Mouse (Mus musculus) hindbrain, embryonic 12.5 days (tissue): Measurements from ENCODE around the gene Cptp. TPM values are rescaled to one million over a fixed set of nuclear protein-coding genes. Genes with fewer than 3 reads are reported as not detected.

ENCODE experiments used
- ATAC-seq: fragments of 200-750 bp; cut with Nextera tagmentation; 2 replicates; pipeline ENCODE4 v1.8.0; 2017; ENCODE audit warnings: moderate TSS enrichment; ENCODE audit not compliant: low FRiP score
- H3K27ac ChIP-seq: fragments of 300-500 bp; sonication (generic); 2 replicates; pipeline ENCODE4 v1.5.1; 2016; ENCODE audit warnings: mild to moderate bottlenecking
- H3K27me3 ChIP-seq: fragments of 300-500 bp; sonication (generic); 2 replicates; pipeline ENCODE4 v1.6.1; 2016; ENCODE audit warnings: mild to moderate bottlenecking
- H3K36me3 ChIP-seq: fragments of 300-500 bp; sonication (generic); 2 replicates; pipeline ENCODE4 v1.6.1; 2016; ENCODE audit warnings: mild to moderate bottlenecking
- H3K4me1 ChIP-seq: fragments of 300-500 bp; sonication (generic); 2 replicates; pipeline ENCODE4 v1.6.1; 2016
- H3K4me2 ChIP-seq: fragments of 300-500 bp; sonication (generic); replicated peaks from 2 replicates; pipeline ENCODE4 v1.6.1; 2016; ENCODE audit warnings: mild to moderate bottlenecking
- H3K4me3 ChIP-seq: fragments of 300-500 bp; sonication (generic); 2 replicates; pipeline ENCODE4 v1.5.1; 2016; ENCODE audit warnings: mild to moderate bottlenecking
- H3K9ac ChIP-seq: fragments of 300-500 bp; sonication (generic); 2 replicates; pipeline ENCODE4 v1.6.1; 2016; ENCODE audit warnings: mild to moderate bottlenecking, moderate library complexity
- H3K9me3 ChIP-seq: fragments of 300-500 bp; sonication (generic); replicated peaks from 2 replicates; pipeline ENCODE4 v1.6.1; 2016; ENCODE audit warnings: mild to moderate bottlenecking
- WGBS: fragments of 180-500 bp; shearing (Covaris S2); methylation state at CpG from one replicate; pipeline ENCODE4 v1.1.7; 2016; 5-methylcytosine and 5-hydroxymethylcytosine counted together
- polyA plus RNA-seq: library from polyadenylated mRNA; unstranded; fragments of >200 nt; fragmentation: Nextera tagmentation; extraction: Ambion mirVana; gene quantifications from 2 replicates; pipeline ENCODE4 v1.2.1, GENCODE M21; 2016

Cptp gene
- polyA plus RNA-seq, 1 experiment from 2014 or later, result 18.5 TPM

DNA sequence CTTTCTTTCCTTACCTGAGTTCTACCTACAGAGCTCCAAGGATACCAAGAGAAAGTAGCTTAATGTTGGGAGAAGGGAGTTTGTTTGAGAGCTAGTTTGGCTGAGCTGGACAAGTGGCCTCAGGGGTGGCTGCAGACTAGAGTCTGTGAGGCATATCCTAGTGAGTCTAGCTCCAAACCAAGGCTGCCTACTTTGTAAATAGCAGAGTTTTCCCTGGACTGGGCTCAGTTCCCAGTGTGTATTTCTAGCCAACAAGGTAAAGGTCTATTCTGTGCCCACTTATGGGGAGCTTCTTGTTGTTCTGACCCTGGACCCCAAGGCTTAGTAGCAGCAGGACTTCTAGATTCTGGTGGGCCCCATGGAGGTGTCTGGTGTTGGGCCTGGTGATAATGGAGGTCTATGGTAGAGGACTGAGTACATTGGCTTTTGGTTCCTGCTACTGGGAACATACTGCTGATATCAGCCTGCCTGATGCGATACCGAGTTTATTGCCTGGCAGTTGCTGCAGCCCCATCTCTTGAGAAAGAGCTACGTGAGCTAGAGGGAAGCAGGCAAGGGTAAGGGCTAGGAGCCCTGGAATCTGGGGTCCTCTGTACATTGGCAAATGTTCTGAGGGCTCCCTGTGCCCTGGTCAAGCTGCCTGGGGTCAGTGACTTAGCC lies 19.3 kb downstream of the Cptp start:
- Histone ChIP-seq H3K4me2 (no peak overlapping the region), H3K36me3 (peaks cover 10% of the 10 kb centered on the region), H3K27ac (no peak overlapping the region), H3K4me1 (peaks cover 31% of the 10 kb centered on the region), H3K4me3 (no peak overlapping the region), H3K9me3 (no peaks in the 10 kb centered on the region), H3K9ac (no peak overlapping the region; the same call in 1 of the 2 replicates), H3K27me3 (no peaks in the 10 kb centered on the region)
- 94% methylated on average over 3 of the region's 3 CpGs for WGBS
- no peak for ATAC-seq

GRCm38 (mm10) chr4:155849391-155849790 lies 19.8 kb downstream of the Cptp start:
- no peaks in the 10 kb centered on the region for H3K27me3 ChIP-seq
- H3K27ac ChIP-seq, result no peak overlapping the region
- no peak overlapping the region; the same call in 1 of the 2 replicates for H3K9ac ChIP-seq
- no peak overlapping the region for H3K4me3 ChIP-seq
- H3K9me3 ChIP-seq, result no peaks in the 10 kb centered on the region
- H3K4me2 ChIP-seq, result peak overlapping the region; percentile 88; the same call in 1 of the 2 replicates
- 91% methylated on average over 2 of the region's 2 CpGs for WGBS
- peaks cover 31% of the 10 kb centered on the region for H3K4me1 ChIP-seq
- ATAC-seq, result no peak
- H3K36me3 ChIP-seq, result peaks cover 5% of the 10 kb centered on the region; the same call in 1 of the 2 replicates

GRCm38 (mm10) chr4:155848434-155849095 lies 20.7 kb downstream of the Cptp start:
- 60% methylated on average over 7 of the region's 7 CpGs for WGBS
- ATAC-seq, result no peak
- H3K27ac ChIP-seq, result no peak overlapping the region

DNA sequence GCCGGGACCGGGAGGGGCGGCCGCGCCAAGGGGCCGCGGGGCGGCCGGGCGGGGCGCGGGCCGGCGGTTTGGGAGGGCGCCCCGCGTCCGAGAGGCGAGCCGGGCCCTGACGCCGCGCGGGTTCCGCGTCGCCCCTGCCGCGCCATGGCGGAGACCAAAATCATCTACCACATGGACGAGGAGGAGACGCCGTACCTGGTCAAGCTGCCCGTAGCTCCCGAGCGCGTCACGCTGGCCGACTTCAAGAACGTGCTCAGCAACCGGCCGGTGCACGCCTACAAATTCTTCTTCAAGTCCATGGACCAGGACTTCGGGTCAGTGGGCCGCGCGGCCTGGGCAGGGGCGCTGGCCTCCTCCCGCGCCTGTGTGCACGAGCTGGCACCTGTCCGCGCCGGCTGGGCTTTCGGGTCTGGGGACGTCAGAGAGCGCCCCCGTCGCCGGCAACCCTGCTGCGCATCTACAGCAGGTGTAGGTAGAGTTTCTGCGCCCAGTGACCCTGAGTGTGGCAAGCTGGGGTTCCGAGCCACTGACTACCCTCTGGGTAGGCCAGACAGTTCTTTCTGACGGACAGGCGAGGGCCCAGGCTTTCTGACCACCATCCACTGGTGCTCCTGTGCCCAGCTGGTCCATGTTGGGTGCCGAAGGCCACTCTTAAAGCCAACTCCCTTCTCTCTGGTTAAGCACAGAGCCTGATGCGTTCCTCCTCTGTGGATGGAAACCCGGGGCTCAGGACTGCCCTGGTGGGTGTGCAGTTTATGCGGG lies 21.5 kb downstream of the Cptp start:
- 1% methylated on average over 64 of the region's 69 CpGs for WGBS
- peak overlapping the region; percentile 79; the same call in 1 of the 2 replicates for H3K27ac ChIP-seq
- H3K9ac ChIP-seq, result peak overlapping the region; percentile 94
- H3K9me3 ChIP-seq, result no peaks in the 10 kb centered on the region
- H3K4me2 ChIP-seq, result peak overlapping the region; percentile 88
- peaks cover 31% of the 10 kb centered on the region for H3K4me1 ChIP-seq
- no peaks in the 10 kb centered on the region for H3K27me3 ChIP-seq
- peak; percentile 65 for ATAC-seq
- peak overlapping the region; percentile 86 for H3K4me3 ChIP-seq
- 0 out of 2 replicates have a peak, but pooled peaks cover 2% of the 10 kb centered on the region for H3K36me3 ChIP-seq

More at GRCm38 (mm10) chr4:155848434-155849095, 20.7 kb downstream of the Cptp start:
- no peaks in the 10 kb centered on the region for H3K36me3 ChIP-seq
- no peaks in the 10 kb centered on the region for H3K27me3 ChIP-seq
- peak overlapping the region; percentile 88 for H3K4me2 ChIP-seq
- peak overlapping the region; percentile 86 for H3K4me3 ChIP-seq
- peak overlapping the region; percentile 94 for H3K9ac ChIP-seq
- no peaks in the 10 kb centered on the region for H3K9me3 ChIP-seq
- peaks cover 31% of the 10 kb centered on the region for H3K4me1 ChIP-seq

- H3K27ac ChIP-seq, result peak within 1 kb of the TSS; percentile 79
- 2% methylated on average over 58 of the region's 65 CpGs for WGBS
- peak within 1 kb of the TSS; percentile 94 for H3K9ac ChIP-seq
- peaks cover 31% of the 10 kb centered on the region for H3K4me1 ChIP-seq
- peaks cover 5% of the 10 kb centered on the region; the same call in 1 of the 2 replicates for H3K36me3 ChIP-seq
- H3K9me3 ChIP-seq, result no peaks in the 10 kb centered on the region
- H3K27me3 ChIP-seq, result 0 out of 2 replicates have a peak, but pooled peaks cover under 1% of the 10 kb centered on the region
- peak within 1 kb of the TSS; percentile 86 for H3K4me3 ChIP-seq
- peak within 1 kb of the TSS; percentile 88 for H3K4me2 ChIP-seq
- peak; percentile 90 for ATAC-seq
Observed at GRCm38 (mm10) chr4:155846871-155847578, 22.2 kb downstream of the Cptp start, which contains the start of gene Dvl1. TSS of gene Dvl1 (plus strand) at chr4:155847402.

DNA sequence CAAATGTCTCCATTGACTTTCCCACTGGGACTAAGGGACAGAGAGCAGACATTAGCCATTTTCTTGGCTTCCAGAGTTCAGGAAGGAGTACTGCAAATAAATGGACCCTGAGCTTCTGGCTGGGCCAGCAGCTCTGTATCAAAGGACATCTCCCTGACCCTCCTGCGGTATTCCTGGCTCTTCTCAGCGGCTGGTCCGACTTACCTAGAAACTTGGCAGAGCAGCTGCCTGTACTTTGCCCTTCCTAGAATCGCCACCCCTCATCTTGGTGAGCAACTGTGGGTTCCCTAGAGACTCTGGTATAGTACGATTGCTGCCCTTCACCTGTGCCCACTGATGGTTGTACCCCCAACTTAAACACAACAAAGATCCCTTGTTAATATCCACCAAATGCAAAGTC lies 26.0 kb downstream of the Cptp start:
- peaks cover 5% of the 10 kb centered on the region; the same call in 1 of the 2 replicates for H3K36me3 ChIP-seq
- no peaks in the 10 kb centered on the region for H3K9me3 ChIP-seq
- peaks cover 39% of the 10 kb centered on the region for H3K4me1 ChIP-seq
- H3K27ac ChIP-seq, result no peak overlapping the region
- H3K4me2 ChIP-seq, result no peak overlapping the region
- no peak for ATAC-seq
- peaks cover 17% of the 10 kb centered on the region for H3K27me3 ChIP-seq
- no peak overlapping the region for H3K9ac ChIP-seq
- no peak overlapping the region for H3K4me3 ChIP-seq
- 91% methylated on average over 5 of the region's 5 CpGs for WGBS

DNA sequence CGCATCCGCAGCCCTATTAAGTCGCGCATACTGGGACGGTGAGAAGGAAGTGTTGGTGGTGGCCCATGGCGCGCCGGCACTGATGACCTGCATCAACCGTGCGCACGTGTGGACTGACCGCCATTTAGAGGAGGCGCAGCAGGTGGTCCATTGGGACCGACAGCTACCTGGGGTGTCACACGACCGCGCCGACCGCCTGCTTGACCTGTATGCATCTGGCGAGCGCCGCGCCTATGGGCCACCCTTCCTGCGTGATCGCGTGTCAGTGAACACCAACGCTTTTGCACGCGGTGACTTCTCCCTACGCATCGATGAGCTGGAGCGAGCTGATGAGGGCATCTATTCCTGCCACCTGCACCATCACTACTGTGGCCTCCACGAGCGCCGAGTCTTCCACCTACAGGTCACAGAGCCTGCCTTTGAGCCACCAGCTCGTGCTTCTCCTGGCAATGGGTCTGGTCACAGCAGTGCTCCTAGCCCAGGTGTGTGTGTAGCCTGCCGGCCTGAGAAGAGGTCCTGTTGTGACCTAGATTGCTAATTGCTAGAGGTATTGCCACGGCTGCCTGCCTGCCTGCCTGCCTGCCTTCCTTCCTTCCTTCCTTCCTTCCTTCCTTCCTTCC lies 27.5 kb downstream of the Cptp start:
- Histone ChIP-seq H3K36me3 (peaks cover 5% of the 10 kb centered on the region; the same call in 1 of the 2 replicates), H3K4me3 (0 out of 2 replicates have a peak overlapping the region, but pooled peaks have one; percentile 36), H3K4me1 (peaks cover 33% of the 10 kb centered on the region), H3K9ac (no peak overlapping the region), H3K4me2 (peak overlapping the region; percentile 70), H3K9me3 (no peaks in the 10 kb centered on the region), H3K27me3 (peaks cover 17% of the 10 kb centered on the region), H3K27ac (no peak overlapping the region)
- WGBS, result 38% methylated on average over 38 of the region's 38 CpGs
- peak; percentile 11; the same call in 1 of the 2 replicates for ATAC-seq

DNA sequence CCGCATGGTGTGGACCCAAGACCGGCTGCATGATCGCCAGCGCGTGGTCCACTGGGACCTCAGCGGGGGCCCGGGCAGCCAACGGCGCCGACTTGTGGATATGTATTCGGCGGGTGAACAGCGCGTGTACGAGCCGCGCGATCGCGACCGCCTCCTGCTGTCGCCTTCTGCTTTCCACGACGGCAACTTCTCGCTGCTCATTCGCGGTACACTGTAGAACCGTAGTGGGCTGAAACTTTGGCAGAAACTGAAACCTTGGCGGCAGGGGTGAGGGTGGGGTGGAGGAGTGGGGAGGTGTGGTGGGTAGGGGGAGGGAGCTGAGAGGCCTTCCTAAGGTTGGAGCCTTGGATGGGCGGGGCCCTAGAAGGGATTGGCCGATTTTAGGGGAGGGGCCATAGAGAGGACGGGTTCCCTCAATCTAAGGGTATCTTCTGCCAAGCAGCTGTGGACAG lies 28.2 kb downstream of the Cptp start:
- Histone ChIP-seq H3K4me2 (peak overlapping the region; percentile 70), H3K36me3 (peaks cover 5% of the 10 kb centered on the region; the same call in 1 of the 2 replicates), H3K4me3 (peak overlapping the region; percentile 36), H3K9me3 (no peaks in the 10 kb centered on the region), H3K9ac (peak overlapping the region; percentile 62), H3K4me1 (peaks cover 28% of the 10 kb centered on the region), H3K27me3 (peaks cover 17% of the 10 kb centered on the region), H3K27ac (no peak overlapping the region)
- ATAC-seq, result peak; percentile 46
- under 1% methylated on average over 32 of the region's 32 CpGs for WGBS

- 0 out of 2 replicates have a peak, but pooled peaks have one; percentile 19 for ATAC-seq
- Histone ChIP-seq H3K27me3 (peaks cover 17% of the 10 kb centered on the region), H3K9me3 (no peaks in the 10 kb centered on the region), H3K4me3 (peak overlapping the region; percentile 36), H3K4me1 (peaks cover 28% of the 10 kb centered on the region), H3K36me3 (peaks cover 5% of the 10 kb centered on the region; the same call in 1 of the 2 replicates), H3K9ac (peak overlapping the region; percentile 62), H3K4me2 (peak overlapping the region; percentile 70), H3K27ac (no peak overlapping the region)
- 9% methylated on average over 8 of the region's 8 CpGs for WGBS
Observed at GRCm38 (mm10) chr4:155840076-155841002, 28.9 kb downstream of the Cptp start.

GRCm38 (mm10) chr4:155839483-155839910 lies 29.7 kb downstream of the Cptp start, which contains the start of gene Mxra8:
TSS of gene Mxra8 (plus strand) at chr4:155839680.
- Histone ChIP-seq H3K27ac (peak within 1 kb of the TSS; percentile 55; the same call in 1 of the 2 replicates), H3K27me3 (peaks cover 17% of the 10 kb centered on the region), H3K4me1 (peaks cover 28% of the 10 kb centered on the region), H3K36me3 (peaks cover 5% of the 10 kb centered on the region; the same call in 1 of the 2 replicates), H3K9me3 (no peaks in the 10 kb centered on the region), H3K9ac (peak within 1 kb of the TSS; percentile 62), H3K4me2 (peak within 1 kb of the TSS; percentile 70), H3K4me3 (peak within 1 kb of the TSS; percentile 36)
- 2% methylated on average over 16 of the region's 16 CpGs for WGBS
- peak; percentile 67 for ATAC-seq
